Mouse (Mus musculus) hindbrain, embryonic 14.5 days (tissue): ENCODE data around the gene Sik3. TPM values are rescaled to one million over a fixed set of nuclear protein-coding genes. Genes with fewer than 3 reads are reported as not detected.

Experiments
- ATAC-seq: fragments of 200-750 bp; cut with Nextera tagmentation; 2 replicates; pipeline ENCODE4 v1.8.0; 2017; ENCODE audit warnings: moderate number of reproducible peaks, mild to moderate bottlenecking, moderate TSS enrichment, moderate library complexity; ENCODE audit not compliant: low FRiP score
- DNase-seq: peaks from one replicate; pipeline ENCODE4 v3.0.0-alpha.2; 2015; ENCODE audit warnings: low spot score
- H3K27ac ChIP-seq: fragments of 300-500 bp; sonication (generic); 2 replicates; pipeline ENCODE4 v1.5.1; 2014; ENCODE audit warnings: mild to moderate bottlenecking, moderate library complexity
- H3K27me3 ChIP-seq: fragments of 300-500 bp; sonication (generic); 2 replicates; pipeline ENCODE4 v1.6.1; 2014; ENCODE audit warnings: mild to moderate bottlenecking, low read length, mixed read lengths; ENCODE audit not compliant: control insufficient read depth, insufficient read depth
- H3K36me3 ChIP-seq: fragments of 300-500 bp; sonication (generic); replicated peaks from 2 replicates; pipeline ENCODE4 v1.6.1; 2014; ENCODE audit not compliant: control insufficient read depth, insufficient read depth
- H3K4me1 ChIP-seq: fragments of 300-500 bp; sonication (generic); replicated peaks from 2 replicates; pipeline ENCODE4 v1.6.1; 2014; ENCODE audit warnings: antibody characterized with exemption, low read length, mixed read lengths; ENCODE audit not compliant: control insufficient read depth, insufficient read depth
- H3K4me2 ChIP-seq: fragments of 300-500 bp; sonication (generic); replicated peaks from 2 replicates; pipeline ENCODE4 v1.6.1; 2014; ENCODE audit warnings: mild to moderate bottlenecking, moderate library complexity
- H3K4me3 ChIP-seq: fragments of 300-500 bp; sonication (generic); replicated peaks from 2 replicates; pipeline ENCODE4 v1.5.1; 2014; ENCODE audit warnings: mild to moderate bottlenecking, low read length
- H3K9ac ChIP-seq: fragments of 300-500 bp; sonication (generic); 2 replicates; pipeline ENCODE4 v1.6.1; 2014
- H3K9me3 ChIP-seq: fragments of 300-500 bp; sonication (generic); 2 replicates; pipeline ENCODE4 v1.6.1; 2016; ENCODE audit warnings: low read length; ENCODE audit not compliant: control insufficient read depth
- WGBS: fragments of 180-500 bp; shearing (Covaris S2); extraction: QIAGEN DNeasy Blood & Tissue Kit; methylation state at CpG from one replicate; pipeline ENCODE4 v1.1.7; 2014; 5-methylcytosine and 5-hydroxymethylcytosine counted together
- polyA plus RNA-seq: library from polyadenylated mRNA; unstranded; fragments of >200 nt; fragmentation: Nextera tagmentation; extraction: Ambion mirVana; gene quantifications from 2 replicates; pipeline ENCODE4 v1.2.1, GENCODE M21; 2014

The Sik3 gene
- polyA plus RNA-seq, 1 experiment from 2014 or later = 11.0 TPM

DNA sequence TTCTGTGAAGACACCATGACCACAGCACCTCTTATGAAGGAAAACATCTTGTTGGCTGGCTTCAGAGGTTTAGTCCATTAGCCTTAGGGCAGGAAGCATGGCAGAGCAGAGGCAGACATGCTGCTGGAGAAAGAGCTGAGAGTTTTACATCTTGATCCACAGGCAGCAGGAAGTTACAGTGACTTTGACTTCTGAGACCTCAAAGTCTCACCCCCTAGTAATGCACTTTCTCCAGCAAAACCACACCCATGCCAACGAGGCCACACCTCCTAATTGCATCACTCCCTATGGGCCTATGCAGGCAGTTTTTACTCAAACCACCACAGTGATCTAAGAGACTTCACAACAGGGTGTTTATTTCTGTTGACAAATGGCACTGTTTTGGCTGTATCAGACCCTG, 162.7 kb downstream of the Sik3 start:
- Histone ChIP-seq H3K27me3 (no peaks in the 10 kb centered on the region), H3K9me3 (no peaks in the 10 kb centered on the region), H3K27ac (no peak overlapping the region), H3K4me1 (no peaks in the 10 kb centered on the region; the same call in 1 of the 2 replicates), H3K4me2 (no peak overlapping the region), H3K9ac (no peak overlapping the region), H3K36me3 (peaks cover 14% of the 10 kb centered on the region; the same call in 1 of the 2 replicates), H3K4me3 (no peak overlapping the region)
- ATAC-seq (no peak), DNase-seq (no peak)
- WGBS = 73% methylated on average over 1 of the region's 1 CpGs

DNA sequence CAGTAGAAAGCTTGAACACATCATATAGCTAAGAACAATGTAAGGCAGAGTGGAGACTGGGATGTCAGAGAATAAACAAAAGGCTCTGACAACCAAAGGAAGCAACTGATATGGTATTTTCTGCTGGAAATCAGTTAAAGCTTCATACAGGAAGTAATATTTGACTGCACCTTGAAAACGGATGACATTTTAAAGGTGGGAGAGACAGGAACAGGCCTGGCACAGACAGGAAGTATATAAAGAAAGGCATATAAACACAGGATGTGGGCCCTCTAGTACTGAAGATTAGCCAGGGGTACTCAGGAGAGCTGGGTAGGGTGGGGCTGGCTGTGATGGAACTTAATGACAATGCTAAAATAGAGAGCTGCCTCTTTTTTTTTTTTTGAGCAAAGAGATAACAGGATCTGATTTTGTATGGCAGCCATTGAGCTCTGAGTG, 163.3 kb downstream of the Sik3 start:
- Histone ChIP-seq H3K27ac (no peak overlapping the region), H3K9ac (no peak overlapping the region), H3K4me2 (no peak overlapping the region), H3K27me3 (no peaks in the 10 kb centered on the region), H3K36me3 (peaks cover 14% of the 10 kb centered on the region; the same call in 1 of the 2 replicates), H3K9me3 (no peaks in the 10 kb centered on the region), H3K4me3 (no peak overlapping the region), H3K4me1 (no peaks in the 10 kb centered on the region; the same call in 1 of the 2 replicates)
- no peak for DNase-seq
- 73% methylated on average over 1 of the region's 1 CpGs for WGBS
- no peak for ATAC-seq

DNA sequence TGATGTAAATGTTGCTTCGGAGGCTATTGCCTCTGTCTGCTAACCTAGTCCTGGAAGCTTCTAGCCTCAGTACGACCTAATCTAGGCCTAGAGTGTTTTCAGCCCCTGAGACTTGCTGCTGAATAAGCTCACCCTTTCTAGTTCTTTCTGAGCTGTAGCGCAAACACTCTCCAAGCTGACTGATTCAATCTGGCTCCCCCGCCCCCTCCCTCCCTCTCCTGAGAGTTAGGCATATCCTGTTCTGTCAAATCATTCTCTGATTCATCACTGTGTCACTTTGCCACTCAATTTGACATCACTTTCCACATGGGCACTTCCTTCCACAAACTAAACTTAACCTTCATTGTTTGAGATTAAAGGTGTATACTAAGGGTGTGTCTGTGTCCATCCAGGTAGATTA, 164.0 kb downstream of the Sik3 start:
- no peak for ATAC-seq
- WGBS = 89% methylated on average over 4 of the region's 4 CpGs

DNA sequence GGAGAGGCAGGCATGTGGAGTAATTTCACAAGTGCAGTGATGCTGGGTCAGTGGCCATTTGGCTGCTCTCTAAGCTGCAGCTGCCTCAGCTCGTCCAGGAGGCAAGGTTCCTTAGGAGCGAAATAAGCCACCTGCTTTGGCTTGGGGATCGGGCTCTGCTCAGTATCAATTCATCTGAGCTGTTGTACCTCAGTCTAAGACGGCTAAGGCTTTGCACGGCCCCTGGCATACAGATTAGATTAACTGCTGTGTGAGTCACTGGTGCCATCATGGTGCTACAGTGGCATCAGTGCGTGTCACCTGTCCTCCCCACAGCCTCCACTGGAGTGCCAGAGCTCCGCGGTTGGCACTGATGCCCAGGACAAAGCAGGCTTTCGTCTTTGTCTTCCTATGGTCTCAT, 166.0 kb downstream of the Sik3 start:
- Histone ChIP-seq H3K9ac (no peak overlapping the region), H3K27ac (no peak overlapping the region), H3K36me3 (peaks cover 14% of the 10 kb centered on the region; the same call in 1 of the 2 replicates), H3K4me3 (no peak overlapping the region), H3K9me3 (no peaks in the 10 kb centered on the region), H3K4me1 (no peaks in the 10 kb centered on the region; the same call in 1 of the 2 replicates), H3K4me2 (no peak overlapping the region), H3K27me3 (no peaks in the 10 kb centered on the region)
- WGBS = 92% methylated on average over 9 of the region's 9 CpGs
- ATAC-seq = no peak
- DNase-seq = no peak

More for the DNA sequence above, 164.0 kb downstream of the Sik3 start:
- H3K4me2 ChIP-seq = no peak overlapping the region
- H3K27me3 ChIP-seq = no peaks in the 10 kb centered on the region
- no peaks in the 10 kb centered on the region; the same call in 1 of the 2 replicates for H3K4me1 ChIP-seq
- DNase-seq = no peak
- no peaks in the 10 kb centered on the region for H3K9me3 ChIP-seq
- H3K36me3 ChIP-seq = peaks cover 14% of the 10 kb centered on the region; the same call in 1 of the 2 replicates
- H3K27ac ChIP-seq = no peak overlapping the region
- H3K9ac ChIP-seq = no peak overlapping the region
- no peak overlapping the region for H3K4me3 ChIP-seq

DNA sequence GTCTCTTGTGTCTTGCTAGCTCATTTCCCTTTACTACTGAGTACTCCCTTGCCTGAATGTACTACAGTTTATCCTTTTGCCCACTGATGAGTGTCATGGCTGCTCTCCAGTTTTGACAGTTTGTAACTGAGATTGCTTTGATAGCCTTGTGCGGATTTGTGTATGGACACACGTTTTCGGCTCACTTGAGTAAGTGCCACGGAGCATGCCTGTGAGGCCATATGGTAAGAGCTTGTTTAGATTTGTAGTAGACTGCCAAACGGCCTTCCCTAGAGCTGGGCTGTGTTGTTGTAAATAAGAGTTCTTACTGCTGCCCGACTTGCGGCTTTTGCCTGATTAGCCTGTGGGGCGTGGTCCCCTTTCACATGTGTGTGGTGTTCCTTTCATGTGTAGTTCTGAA, 168.7 kb downstream of the Sik3 start:
- no peak for DNase-seq
- Histone ChIP-seq H3K27ac (no peak overlapping the region), H3K4me3 (no peak overlapping the region), H3K4me1 (no peaks in the 10 kb centered on the region), H3K9ac (no peak overlapping the region), H3K36me3 (peaks cover 14% of the 10 kb centered on the region; the same call in 1 of the 2 replicates), H3K27me3 (no peaks in the 10 kb centered on the region), H3K9me3 (no peaks in the 10 kb centered on the region), H3K4me2 (no peak overlapping the region)
- ATAC-seq = no peak
- WGBS = 90% methylated on average over 8 of the region's 8 CpGs

DNA sequence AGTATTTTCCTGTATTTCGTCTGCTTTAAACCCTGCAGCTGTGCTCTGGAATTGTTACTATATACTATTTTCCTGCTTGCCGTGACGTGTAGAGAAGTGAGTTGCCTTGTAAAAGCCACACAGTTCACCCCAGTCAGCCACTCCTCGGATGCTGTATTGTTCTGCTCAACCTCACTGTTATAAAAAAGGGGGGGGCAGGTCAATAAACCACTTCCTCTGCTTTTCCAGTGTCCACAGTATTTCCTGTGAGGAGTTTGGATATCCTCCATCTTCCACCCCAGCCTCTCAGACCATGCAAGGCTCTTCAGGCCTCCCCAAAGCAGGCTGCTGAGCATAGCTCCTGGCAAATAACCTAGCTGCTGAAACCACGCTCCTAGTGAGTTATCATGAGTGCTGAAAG, 171.9 kb downstream of the Sik3 start:
- H3K9me3 ChIP-seq = no peaks in the 10 kb centered on the region
- no peaks in the 10 kb centered on the region for H3K36me3 ChIP-seq
- DNase-seq = no peak
- H3K4me2 ChIP-seq = no peak overlapping the region
- H3K27ac ChIP-seq = no peak overlapping the region
- no peaks in the 10 kb centered on the region for H3K4me1 ChIP-seq
- H3K27me3 ChIP-seq = no peaks in the 10 kb centered on the region
- H3K9ac ChIP-seq = no peak overlapping the region
- no peak overlapping the region for H3K4me3 ChIP-seq
- ATAC-seq = no peak
- WGBS = 83% methylated on average over 5 of the region's 5 CpGs

DNA sequence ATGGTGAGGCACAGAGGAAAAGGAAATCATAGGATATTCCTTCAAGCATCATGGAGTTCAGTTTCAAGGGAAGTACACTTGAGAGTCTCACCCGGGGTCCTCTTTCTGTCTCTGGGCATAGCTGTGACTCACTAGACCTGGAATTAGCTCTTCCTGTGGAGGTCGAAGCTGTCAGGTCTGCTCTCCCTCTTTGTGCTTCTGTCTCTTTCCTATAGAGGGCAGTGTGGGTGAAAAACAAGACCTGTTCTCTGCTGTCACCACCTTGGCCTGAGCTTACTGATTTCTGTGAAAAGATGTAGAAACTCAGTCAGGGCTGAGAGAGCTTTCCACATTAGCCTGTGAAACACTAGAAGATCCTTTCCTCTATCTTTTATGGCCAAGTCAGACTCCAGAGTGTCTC, 172.6 kb downstream of the Sik3 start:
- no peak overlapping the region for H3K4me3 ChIP-seq
- 59% methylated on average over 2 of the region's 2 CpGs for WGBS
- H3K36me3 ChIP-seq = no peaks in the 10 kb centered on the region
- no peaks in the 10 kb centered on the region for H3K27me3 ChIP-seq
- ATAC-seq = no peak
- no peak overlapping the region for H3K27ac ChIP-seq
- H3K9me3 ChIP-seq = no peaks in the 10 kb centered on the region
- peak; percentile 40 for DNase-seq
- no peaks in the 10 kb centered on the region for H3K4me1 ChIP-seq
- H3K4me2 ChIP-seq = no peak overlapping the region
- no peak overlapping the region for H3K9ac ChIP-seq

DNA sequence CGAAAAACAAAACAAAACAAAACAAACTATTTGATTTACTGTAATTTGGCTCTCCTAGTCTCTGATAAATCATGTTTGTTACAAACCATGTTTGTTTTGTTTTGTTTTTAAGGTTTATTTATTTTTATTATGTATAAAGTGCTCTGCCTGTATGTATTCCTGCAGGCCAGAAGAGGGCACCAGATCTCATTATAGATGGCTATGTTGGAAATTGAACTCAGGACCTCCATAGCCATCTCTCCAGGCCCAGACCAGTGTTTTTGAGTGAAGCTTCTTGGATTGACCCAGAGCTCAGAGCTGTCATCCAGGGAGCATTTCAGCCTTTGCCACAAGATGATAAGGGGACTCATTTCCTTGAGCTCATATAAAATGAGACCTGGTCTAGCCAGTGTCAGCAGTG, 173.8 kb downstream of the Sik3 start:
- Histone ChIP-seq H3K27me3 (no peaks in the 10 kb centered on the region), H3K4me2 (no peak overlapping the region), H3K36me3 (no peaks in the 10 kb centered on the region), H3K9ac (no peak overlapping the region), H3K9me3 (no peaks in the 10 kb centered on the region), H3K27ac (no peak overlapping the region), H3K4me1 (no peaks in the 10 kb centered on the region), H3K4me3 (no peak overlapping the region)
- 83% methylated on average over 1 of the region's 1 CpGs for WGBS
- ATAC-seq (no peak), DNase-seq (no peak)

DNA sequence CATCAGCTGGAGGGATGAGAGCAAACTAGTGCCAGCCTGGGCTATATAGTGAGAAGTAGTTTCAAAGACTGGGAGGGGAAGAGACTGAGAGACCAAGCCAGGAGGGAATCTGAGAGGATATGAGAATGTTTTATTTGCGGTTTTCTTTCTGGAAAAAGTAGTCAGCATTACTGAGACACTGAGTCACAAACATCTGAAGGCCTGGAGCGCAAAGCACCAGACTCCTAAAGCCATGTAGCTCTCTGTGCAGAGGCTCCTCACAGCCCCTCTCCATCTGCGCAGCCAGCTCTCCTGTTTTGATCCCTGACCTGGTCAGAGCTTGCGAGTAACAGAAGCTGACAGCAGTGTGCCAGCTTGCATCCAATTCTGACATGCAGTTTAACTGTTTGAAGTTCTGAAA, 175.8 kb downstream of the Sik3 start:
- H3K27ac ChIP-seq = no peak overlapping the region
- WGBS = 91% methylated on average over 4 of the region's 4 CpGs

DNA sequence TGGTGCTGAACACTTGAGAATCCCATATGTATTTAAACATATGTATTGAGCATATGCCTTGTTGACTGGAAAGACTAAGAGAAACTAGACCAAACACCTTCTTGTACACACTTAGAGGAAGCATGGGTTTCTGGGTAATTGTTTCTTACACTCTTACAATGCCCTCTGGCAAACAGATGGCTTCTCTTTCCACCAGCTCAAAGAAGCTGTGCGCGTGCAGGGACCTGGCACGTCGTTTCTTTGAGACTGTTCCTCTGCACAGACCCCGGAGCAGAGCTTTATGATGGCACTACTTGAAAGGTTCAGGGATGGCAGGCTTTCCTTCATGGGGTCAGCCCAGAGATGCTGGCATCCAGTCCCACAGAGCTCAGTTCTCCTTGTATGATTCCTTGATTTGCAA, 176.3 kb downstream of the Sik3 start:
- H3K4me3 ChIP-seq = no peak overlapping the region
- WGBS = 66% methylated on average over 5 of the region's 5 CpGs
- H3K4me1 ChIP-seq = no peaks in the 10 kb centered on the region
- no peaks in the 10 kb centered on the region for H3K27me3 ChIP-seq
- H3K36me3 ChIP-seq = no peaks in the 10 kb centered on the region
- H3K9me3 ChIP-seq = no peaks in the 10 kb centered on the region
- ATAC-seq = no peak
- no peak overlapping the region for H3K27ac ChIP-seq
- no peak for DNase-seq
- no peak overlapping the region for H3K4me2 ChIP-seq
- no peak overlapping the region for H3K9ac ChIP-seq

More for the DNA sequence above, 175.8 kb downstream of the Sik3 start:
- Histone ChIP-seq H3K36me3 (no peaks in the 10 kb centered on the region), H3K4me2 (no peak overlapping the region), H3K27me3 (no peaks in the 10 kb centered on the region), H3K4me3 (no peak overlapping the region), H3K4me1 (no peaks in the 10 kb centered on the region), H3K9ac (no peak overlapping the region), H3K9me3 (no peaks in the 10 kb centered on the region)
- DNase-seq (no peak), ATAC-seq (no peak)
